Mouse (Mus musculus) urinary bladder, postnatal 36 days (tissue): ENCODE measurements around the gene Efcab14.

Source experiments
- DNase-seq, 2 experiments: peaks; one replicate each; pipeline ENCODE4 v3.0.0; 2022; ENCODE audit warnings: low spot score in 2 of 2, mixed read lengths in 1 of 2

Efcab14 gene

GRCm38 (mm10) chr4:115737551-115738041, at the start of gene Efcab14:
Efcab14 (plus strand) TSS chr4:115737744.
- DNase-seq, result peak; percentile 97 to 98

- DNase-seq, result no peak
Measured at GRCm38 (mm10) chr4:115701468-115701867, 36.1 kb upstream of the Efcab14 start.

- DNase-seq, result no peak
Measured at GRCm38 (mm10) chr4:115703927-115704505, 33.5 kb upstream of the Efcab14 start.

GRCm38 (mm10) chr4:115708974-115709593, 28.5 kb upstream of the Efcab14 start:
- DNase-seq, result peak in 1 of 2 experiments; percentile 10

- DNase-seq, result peak; percentile 53 to 81
Measured at GRCm38 (mm10) chr4:115709792-115710418, 27.6 kb upstream of the Efcab14 start.

GRCm38 (mm10) chr4:115728721-115729120, 8.8 kb upstream of the Efcab14 start:
- peak; percentile 26 to 30 for DNase-seq

- peak; percentile 64 to 71 for DNase-seq
Measured at GRCm38 (mm10) chr4:115731588-115732222, 5.8 kb upstream of the Efcab14 start.

- no peak for DNase-seq
Measured at GRCm38 (mm10) chr4:115732223-115732818, 5.2 kb upstream of the Efcab14 start.

- DNase-seq, result no peak
Measured at GRCm38 (mm10) chr4:115733746-115734145, 3.8 kb upstream of the Efcab14 start.

- DNase-seq, result no peak
Measured at GRCm38 (mm10) chr4:115734867-115735266, 2.7 kb upstream of the Efcab14 start.

- DNase-seq, result no peak
Measured at GRCm38 (mm10) chr4:115738481-115738985, 989 bp downstream of the Efcab14 start.

- DNase-seq, result no peak
Measured at GRCm38 (mm10) chr4:115742658-115743057, 5.1 kb downstream of the Efcab14 start.

GRCm38 (mm10) chr4:115743096-115743495, 5.6 kb downstream of the Efcab14 start:
- DNase-seq, result no peak

- DNase-seq, result no peak
Measured at GRCm38 (mm10) chr4:115748181-115748580, 10.6 kb downstream of the Efcab14 start.

- DNase-seq, result no peak
Measured at GRCm38 (mm10) chr4:115749336-115749735, 11.8 kb downstream of the Efcab14 start.

GRCm38 (mm10) chr4:115754101-115754500, 16.6 kb downstream of the Efcab14 start:
- no peak for DNase-seq

GRCm38 (mm10) chr4:115754851-115755250, 17.3 kb downstream of the Efcab14 start:
- DNase-seq, result no peak

GRCm38 (mm10) chr4:115761206-115761605, 23.7 kb downstream of the Efcab14 start:
- DNase-seq, result peak in 1 of 2 experiments; percentile 9

GRCm38 (mm10) chr4:115764581-115764980, 27.0 kb downstream of the Efcab14 start:
- no peak for DNase-seq

GRCm38 (mm10) chr4:115767647-115768467, 30.3 kb downstream of the Efcab14 start:
- DNase-seq, result no peak

GRCm38 (mm10) chr4:115775056-115775455, 37.5 kb downstream of the Efcab14 start:
- no peak for DNase-seq
